Mouse (Mus musculus): ENCODE measurements at regions not wholly inside any gene's neighbourhood (a gene's known extent, or its start where the extent isn't known, plus 50 kb on each side); places are given as distances from the start of the nearest gene placed in this dataset.
"Not testable (repeated sequence)": the region's sequence is repeated elsewhere in the genome, so short reads cannot be mapped to it uniquely, and the experiment has no call there.

DNA sequence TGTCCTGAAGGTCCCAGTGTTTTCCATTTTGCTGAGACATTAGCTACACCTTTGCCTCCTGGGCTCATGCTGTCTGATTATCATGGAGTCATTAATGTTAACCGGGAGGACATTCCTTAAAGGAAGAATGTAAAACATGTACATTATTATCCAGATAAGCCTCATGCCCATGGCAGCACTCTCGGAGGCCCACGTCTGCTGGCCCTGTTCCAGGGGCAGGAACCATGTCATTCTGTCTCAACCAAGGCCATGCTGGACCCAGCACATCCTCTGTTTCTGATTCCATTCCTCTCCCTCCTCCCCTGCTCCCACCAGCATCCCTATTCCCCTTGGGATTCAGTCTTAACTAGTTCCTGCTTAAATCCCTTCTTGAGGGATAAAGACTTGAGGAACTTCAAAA is 139.1 kb downstream of the Sptssa start:
- no peak for DNase-seq

DNA sequence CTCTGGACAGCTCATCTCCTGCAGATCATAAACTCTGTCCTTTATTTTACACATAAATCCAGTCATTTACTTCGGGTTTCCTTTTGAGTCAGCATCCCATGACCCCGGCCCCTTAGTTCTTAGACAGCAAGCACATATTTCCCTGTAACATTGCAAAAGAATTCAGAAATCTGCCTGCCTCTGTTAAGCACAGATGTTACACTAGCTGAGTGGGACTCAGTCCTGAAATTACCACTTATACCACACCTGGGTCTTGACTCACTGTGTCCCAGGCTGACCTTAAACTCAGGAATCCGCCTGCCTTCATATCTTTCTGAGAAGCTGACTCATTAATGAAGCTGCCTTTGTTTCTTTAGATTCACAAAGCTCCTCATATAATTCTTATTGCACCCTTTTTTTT is 139.9 kb downstream of the Sptssa start:
- DNase-seq = no peak

DNA sequence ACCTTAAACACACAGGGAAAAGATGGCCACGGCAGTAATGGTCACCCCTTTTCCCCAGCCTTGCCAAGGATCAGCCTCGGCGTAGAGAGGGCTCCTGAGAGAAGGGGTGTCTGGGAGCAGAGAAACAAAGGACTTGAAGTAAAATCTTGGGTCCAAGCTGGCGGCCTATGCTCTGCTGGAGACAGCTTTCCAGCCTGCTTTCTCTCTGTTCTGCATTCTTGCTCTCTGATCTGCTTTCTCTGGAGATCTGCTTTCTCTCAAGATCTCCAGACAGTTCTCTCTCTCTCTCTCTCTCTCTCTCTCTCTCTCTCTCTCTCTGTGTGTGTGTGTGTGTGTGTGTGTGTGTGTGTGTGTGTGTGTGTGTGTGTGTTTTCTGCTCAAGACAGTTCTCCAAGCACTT is 140.3 kb downstream of the Sptssa start:
- not testable (repeated sequence) for DNase-seq

DNA sequence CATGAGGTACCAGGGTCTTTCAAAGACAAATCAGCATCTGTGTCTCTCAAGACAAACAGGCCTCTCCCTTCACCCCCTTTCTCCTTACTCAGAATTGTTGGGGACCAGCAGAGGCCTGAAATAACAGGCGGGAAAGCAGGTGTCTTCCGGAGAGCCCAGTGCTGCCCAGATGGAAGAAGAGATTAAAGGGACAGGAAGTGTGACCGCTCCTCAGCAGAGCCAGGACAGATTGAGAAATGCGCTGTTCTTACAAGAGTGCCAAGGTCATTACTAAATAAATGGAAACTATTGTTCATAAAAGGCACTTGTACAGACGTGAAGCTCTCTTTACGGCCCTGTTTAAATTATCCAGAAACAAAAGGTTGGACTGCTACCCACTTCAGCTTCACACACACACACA is 146.5 kb downstream of the Sptssa start:
- DNase-seq = no peak

DNA sequence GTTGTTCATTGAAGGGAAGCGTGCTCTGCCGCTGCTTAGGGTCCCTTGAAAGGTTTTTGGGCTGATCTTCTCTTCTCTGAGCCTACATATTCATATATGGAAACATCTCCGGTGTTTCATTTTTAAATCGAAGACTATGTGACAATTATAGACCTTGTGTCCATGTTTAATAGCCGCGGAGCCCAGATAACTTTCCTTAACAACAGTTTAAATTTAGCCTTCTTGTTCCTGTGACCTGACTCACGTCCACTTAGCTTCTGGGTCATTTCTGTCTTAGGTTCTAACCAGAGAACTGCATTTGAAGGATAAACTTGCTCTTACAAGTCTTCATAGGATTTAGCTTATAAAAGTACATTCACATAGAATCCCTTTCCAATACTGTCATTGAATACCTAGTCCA is 153.6 kb downstream of the Sptssa start:
- no peak for DNase-seq

DNA sequence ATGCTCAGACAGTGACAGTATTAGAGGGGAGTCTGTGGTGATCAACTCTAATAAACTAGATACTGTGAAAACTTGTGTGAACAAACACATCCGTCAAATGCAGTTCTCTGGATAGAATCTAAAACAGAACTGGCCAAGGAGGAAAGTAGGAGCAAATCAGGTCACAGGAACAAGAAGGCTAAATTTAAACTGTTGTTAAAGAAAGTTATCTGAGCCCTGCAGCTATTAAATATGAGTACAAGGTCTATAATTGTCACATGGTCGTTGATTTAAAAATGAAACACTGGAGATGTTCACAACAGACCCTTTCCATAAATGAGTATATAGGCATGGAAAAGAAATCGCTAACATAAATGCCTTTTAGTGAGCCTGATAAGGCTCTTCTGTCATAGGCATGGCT is 156.4 kb downstream of the Sptssa start:
- no peak for DNase-seq

DNA sequence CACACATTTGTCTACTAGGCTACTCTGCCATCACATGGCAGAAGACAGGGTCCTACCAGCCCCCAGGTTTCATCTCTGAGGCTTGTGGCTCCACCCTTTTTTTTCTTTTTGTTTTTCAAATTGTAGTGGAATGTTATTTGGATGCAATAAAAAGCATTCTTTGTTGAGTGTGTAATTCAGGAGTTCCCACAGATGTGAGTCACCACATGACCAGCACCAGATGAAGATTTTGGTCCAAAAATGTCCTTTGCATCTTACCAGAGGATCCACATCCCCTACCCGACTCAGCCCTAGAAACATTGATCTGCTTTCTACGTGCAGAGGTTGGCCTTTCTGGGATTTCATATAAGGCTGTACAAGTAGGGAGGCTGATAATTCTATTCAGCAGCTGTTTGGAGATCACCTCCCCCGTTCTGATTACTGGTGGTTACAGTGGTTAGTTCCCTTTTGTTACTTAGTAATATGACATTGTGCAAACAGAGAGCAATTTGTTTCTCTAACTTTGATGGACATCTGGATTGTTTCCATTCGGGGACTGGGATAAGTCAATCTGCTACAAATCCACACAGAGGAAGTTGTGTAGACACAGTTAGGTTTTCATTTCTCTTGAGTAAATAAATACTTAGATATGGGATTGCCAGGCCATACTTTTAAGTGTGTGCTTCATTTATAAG is 160.5 kb downstream of the Sptssa start:
- DNase-seq = no peak

DNA sequence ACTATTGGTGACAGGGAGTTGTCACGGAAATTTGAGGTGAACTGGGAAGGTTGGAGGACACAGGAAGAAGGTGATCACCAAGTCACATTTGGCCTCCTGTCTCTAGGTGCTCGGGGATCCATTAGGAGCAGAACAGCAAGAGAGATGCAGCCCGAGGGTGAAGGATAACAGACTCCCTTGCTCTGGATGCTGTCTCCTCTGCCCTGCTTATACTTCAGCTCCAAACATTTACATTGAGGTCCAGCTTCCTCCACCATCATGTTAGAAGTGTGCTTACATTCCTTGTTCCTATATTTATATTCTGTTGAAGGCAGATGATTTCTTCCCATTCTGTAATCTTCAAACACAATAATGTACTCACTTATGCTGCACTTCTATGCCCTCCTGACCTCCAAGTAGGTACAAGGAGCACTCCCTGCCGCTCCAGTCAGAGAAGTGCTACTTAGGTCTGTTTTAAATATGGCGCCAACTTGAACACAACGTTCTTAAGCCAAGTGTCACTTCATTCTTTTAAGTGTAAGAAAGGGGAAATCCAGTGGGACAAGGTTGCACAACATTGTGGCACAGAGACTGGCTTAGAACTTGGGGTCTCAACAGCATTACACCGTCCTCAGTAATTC is 161.5 kb downstream of the Sptssa start:
- DNase-seq = peak; percentile 61 to 66

DNA sequence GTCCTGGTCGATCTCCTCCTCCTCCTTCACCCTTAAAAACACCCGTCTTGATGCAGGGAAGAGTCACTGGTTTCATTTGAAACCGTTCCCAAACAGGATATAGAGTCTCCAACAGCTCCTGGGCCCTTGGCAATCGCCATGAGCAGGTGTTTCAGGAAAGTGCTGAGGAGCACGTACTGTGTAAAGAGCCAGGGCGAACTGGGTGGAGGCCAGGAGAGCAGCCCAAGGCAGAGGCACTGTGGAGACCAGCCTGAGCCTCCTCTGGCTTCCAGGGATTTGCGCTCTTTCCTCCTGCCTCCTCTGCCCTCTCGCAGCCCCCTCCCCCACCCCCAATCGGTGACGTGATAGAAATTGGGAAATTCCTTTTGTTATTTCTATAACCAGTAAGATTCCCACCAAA is 163.6 kb downstream of the Sptssa start:
- peak; percentile 5 to 41 for DNase-seq

DNA sequence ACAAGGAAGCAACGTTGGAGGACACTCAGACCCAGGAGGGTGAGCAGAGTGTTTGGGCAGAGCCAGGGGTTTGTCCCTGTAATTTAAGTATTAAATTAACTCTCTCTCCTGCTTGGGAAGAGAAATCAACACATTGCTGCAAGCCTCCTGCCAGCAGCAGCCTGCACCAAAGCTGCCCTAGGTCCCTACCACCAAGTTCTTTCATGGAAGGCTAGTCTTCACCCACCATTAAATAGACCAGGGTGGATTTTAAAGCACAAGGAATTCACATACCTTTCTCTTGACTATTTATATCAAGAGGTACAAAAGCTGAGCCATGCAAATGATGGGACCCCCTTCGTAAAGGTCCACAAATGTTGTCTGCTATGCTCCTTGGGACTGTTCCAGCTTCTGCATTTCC is 165.9 kb downstream of the Sptssa start:
- no peak for DNase-seq

DNA sequence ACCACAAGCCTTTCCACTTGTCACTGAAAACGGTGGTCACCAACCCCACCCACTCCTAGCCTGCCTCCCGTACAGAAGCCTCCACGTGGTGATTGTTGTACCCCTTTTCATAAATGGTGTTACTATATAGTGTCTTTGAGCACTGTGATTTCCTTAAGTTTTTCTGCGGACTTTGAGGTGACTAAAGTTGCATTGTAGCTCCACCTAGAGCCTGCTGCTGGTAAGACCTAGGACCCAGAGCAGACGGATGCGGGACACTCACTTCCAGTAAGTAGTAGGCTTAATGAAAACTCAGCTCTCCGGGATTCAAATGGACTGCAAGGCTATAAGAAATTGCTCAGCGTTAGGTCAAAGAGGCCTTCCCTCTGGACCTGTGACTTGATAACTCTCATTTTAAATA is 166.7 kb downstream of the Sptssa start:
- peak; percentile 57 to 58 for DNase-seq

DNA sequence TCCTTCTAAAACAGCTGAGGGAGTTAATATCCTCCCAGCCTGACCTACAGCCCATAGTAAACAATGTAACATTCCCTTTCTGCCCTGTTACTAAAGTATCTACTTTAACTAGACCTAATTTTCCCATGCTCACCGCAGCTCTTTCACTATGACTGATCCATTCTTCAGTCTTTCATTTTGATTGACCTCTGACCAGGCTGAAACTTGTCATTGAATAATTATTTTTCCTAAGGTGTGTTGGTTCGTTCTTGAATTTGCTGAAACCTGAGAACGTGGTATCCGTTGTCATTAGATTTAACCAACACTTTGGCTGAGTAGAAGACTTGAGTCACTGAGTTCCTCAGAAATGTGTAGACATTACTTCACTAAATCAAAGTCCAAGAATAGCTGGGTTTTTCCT is 168.7 kb downstream of the Sptssa start:
- no peak for DNase-seq

DNA sequence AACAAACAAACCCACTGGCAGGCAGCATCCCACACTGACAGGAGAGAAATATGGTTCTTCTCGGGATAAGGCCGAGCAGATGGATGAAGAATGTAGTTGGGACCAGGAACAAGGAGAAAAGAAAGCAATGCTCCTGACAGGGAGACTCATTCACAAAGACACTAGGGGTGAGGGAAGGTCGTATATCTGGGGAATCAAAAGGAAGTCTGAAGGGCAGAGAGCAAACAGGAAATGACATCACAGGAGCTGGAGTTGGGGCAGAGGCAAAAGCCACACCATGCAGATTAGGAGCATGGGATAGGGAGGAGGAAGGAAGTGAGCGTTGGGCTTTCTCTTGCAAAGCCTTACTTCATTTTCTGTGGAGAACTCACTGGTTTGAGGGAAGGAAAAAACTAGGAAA is 174.4 kb downstream of the Sptssa start:
- DNase-seq = no peak

DNA sequence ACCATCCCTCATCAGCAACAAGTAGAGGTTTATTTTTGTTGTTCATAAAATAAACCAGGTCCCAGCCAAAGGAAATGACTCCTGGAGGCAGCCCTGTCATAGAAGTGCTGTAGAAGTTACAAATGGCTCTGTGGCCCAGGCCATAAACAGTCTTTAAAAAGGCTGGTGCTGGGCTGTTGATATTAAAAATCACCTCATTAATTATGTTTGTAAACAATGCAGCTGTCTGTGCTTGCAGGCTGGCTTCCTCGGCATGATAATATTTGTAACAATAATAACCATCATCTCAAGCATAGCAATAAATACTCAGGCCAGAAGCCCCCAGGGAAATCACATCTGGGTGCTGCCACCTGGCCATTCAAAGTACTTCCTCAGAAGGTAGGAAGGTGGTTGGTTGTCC is 176.5 kb downstream of the Sptssa start:
- no peak for DNase-seq

DNA sequence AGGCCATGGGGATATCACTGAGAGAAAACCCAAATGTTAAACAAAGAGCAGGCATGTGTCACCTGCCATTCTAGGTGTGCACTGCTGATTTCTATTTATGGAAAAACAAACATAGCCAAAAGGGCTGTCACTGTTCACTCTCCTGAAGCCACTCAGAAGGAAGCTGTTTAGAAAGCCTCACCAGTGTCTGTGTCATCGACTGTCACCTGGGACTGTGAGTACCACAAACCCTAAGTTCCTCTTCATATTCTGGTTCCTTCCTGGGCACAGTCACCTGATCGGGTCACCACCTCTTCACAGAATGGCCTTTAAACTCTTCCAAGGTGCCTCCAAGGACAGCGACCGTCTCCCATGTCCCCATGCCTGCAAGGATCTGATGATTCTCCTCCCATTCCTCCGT is 183.5 kb downstream of the Sptssa start:
- DNase-seq = no peak

DNA sequence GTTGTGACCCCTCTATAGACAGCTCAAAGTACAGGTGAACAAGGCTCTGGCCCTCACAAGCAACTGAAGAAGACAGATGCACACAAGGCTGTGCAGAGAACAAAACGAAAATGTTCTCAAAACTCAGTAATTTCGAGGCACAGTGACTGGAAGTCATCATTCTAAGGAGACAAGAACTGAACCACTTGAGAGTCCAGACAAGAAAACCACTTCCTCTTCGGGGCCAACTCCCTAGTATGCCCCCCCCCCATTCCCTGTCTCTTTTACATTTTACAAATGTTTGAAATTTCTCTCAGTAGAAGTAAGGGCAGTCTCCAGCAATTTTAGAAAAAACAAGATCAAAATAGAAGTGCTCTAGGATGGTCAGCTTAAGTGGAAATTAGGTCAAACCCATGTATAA is 184.0 kb downstream of the Sptssa start:
- DNase-seq = no peak

DNA sequence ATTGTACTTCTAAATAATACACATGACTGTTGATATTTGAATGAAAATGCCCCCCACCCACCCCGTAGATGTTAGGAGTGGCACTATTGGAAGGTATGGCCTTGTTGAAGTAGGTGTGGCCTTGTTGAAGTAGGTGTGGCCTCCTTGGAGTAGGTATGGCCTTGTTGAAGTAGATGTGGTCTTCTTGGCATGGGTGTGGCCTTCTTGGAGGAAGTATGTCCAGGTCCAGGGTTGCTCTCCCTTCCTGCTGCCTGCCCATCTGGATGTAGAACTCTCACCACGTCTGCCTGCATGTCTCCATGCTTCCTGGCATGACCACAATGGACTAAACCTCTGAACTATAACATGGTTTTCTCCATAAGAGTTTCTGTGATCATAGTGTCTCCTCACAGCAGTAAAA is 188.7 kb downstream of the Sptssa start:
- no peak for DNase-seq

DNA sequence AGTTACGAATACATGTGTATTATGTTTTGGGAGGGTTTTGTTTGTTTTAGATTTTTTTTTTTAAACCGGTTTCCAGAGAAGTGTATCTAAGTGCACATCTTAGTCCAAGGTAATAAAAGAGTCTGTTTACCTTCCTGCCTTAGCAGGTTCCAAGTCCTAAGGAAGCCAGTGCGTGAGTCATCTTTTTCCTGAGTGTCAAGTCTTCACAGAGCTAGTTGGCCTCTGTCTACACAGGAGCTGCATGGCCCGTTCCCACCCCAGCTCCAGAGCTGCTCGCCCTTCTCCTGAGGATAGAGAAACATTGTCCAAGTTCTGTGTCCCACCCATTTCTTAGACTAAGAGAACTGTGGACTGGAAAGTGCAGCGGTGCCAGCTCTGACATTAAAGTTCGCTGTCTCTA is 192.6 kb downstream of the Sptssa start:
- no peak for DNase-seq

DNA sequence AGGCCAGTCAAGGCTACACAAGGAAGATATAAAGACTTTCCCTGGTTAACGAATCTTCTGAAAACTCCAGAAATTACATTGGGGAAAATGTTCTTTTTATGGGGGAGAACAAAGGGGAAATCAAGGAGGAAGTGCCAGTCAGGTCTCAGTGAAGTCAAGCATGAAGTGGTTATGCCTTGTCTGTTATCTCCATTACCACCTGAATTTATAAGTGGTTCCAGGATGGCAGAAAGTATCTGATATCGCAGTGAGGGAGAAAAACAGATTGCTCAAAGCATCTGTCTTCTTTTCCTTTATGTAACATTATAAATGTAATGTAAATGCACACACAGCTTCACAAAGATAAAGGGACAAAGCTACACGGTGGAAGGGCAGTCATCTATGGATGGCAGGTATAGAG is 195.0 kb downstream of the Sptssa start:
- no peak for DNase-seq

DNA sequence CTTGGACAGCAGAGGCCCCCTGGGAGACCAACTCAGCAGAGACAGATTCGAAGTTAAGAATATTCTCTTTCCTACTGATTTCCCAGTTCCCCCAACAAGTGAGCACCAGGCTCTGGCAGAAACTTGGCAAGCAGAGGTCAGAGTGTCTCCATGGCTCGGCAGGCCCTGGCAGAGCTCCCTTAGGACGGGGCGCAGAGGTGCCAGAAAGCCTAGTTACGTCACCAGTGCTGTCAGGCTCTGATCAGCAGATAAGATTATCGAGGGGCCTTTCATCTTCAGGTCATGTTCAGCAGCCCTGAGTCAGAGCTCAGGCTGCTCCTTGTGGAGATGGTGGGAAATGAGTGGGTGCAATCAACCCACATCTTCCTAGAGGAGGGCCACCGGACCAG is 196.2 kb downstream of the Sptssa start:
- peak; percentile 13 to 20 for DNase-seq

DNA sequence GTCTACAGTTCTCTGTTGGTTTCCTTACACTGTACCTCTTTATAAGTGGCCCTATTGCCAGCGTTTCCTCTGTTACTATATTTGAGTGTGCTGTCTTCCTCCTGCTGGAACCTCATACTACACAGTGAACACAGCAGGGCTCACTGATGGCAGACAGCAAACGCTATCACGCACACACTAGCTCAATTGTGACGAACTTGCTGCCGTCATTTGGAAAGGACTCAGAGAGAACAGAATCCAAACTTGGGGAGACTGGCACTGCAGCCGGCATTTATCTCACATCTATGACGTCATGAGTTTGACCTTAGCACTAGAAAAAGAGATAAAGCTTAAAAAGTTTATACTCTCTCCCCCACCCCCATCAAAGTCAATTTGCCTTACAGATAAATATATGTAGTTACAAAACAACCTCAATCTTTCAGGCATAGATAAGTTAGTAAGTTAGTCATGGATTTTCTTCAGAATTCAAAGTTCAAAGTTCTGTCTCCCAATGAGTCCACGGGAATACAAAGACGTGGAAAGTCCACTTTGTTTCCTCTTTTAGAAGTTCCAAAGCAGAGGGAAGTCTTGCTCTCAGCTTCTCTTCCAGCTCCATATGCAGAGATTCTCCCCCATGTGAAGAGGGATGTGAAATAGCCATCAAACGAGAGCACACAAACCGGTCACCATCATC is 196.8 kb downstream of the Sptssa start:
- no peak for DNase-seq

DNA sequence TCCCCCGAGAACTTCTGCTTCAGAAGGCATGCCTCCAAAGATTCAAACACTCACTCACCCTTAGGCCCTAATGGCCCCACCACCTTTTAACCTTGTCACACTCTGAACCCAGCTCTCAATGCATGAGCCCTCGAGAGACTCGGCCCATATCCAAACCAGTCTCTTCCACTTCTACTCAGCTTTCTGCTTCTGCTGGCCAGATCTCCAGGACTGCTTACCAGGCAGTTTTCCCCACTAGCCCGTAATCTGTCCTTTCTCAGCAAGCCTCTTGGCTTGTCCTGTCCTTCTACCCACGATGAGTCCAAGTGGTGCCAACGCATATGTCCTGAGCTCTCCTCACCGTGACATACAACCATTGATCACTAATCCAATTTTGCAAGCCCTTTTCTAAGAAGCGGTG is 199.6 kb downstream of the Sptssa start:
- DNase-seq = no peak

DNA sequence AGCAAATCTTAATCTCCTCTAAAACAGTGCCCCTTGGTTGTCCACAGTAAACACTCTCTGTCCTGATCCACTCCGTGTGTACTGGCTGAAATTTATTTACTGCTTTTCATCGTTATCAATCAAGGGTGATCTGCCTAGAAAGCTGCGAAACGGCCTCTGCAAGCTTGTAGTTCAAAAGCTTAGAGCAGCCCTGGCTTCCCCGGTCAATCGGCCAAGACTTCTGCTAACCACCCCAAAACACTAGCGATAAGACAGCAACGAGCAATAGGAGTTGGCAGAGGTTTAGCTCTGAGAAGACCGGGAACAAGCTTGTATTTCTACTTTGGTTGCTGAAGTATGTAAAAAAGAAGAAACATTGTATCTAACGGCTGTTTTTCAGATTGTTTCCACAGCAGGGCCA is 201.8 kb downstream of the Sptssa start:
- no peak for DNase-seq

DNA sequence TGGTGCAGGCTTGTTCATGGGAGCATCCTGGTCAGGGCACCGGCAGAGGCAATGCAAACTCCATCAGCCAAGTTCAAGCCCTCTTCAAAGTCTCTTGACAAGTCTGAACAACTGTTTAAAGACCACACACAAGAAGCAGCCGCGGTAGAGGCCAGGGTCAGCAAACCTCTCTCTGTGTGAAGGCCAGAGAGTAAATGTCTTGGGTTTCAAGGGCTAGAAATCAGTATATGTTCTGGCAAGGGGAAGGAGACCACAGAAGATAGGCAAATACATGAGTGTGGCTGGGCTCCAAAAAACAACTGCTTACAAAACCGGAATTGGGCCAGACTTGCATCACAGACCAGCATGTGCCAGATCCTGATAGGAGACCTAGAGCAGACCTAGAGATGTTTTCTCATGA is 203.0 kb downstream of the Sptssa start:
- DNase-seq = peak; percentile 66 to 72

DNA sequence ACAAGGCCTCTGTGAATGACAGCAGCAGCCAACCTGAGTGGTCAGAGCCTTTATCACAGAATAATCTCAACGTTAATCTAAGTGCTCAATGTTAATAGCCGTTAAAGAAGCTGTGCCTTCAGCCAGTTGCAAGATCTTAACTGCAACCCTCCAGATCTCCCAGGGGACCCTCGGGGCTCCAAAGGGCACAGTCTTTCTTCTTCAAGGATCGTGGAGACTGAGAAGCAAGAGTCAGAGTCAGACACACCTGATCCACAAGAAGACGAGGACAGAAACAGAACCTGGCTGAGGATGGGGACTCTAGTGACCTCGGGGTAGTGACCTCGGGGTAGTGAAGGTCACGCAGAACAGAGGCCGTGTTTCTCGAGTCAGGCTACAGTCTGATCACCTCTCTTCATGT is 206.0 kb downstream of the Sptssa start:
- DNase-seq = no peak
